Mouse (Mus musculus): ENCODE measurements around the gene Blvrb. TPM values are rescaled to one million over a fixed set of nuclear protein-coding genes. Genes with fewer than 3 reads are reported as not detected.

The Blvrb gene
- polyA plus RNA-seq, 1 experiment: 8.5 TPM

GRCm38 (mm10) chr7:27449256-27449862 is 1.6 kb downstream of the Blvrb start:
- Histone ChIP-seq H3K27me3 (ENCODE audit: control insufficient read depth, insufficient read depth, low read length) (no peaks in the 10 kb centered on the region), H3K4me1 (ENCODE audit: control insufficient read depth, insufficient read depth, low read length) (peaks cover 22% of the 10 kb centered on the region), H3K4me3 (ENCODE audit: control insufficient read depth, low read depth, low read length) (no peak overlapping the region), H3K36me3 (ENCODE audit: control insufficient read depth, insufficient read depth, low read length) (no peaks in the 10 kb centered on the region), H3K27ac (ENCODE audit: control insufficient read depth, insufficient read depth, low read depth, low read length) (no peak overlapping the region)
- TF ChIP-seq CTCF (IDR thresholded peaks at IDR 0.05; ENCODE audit: control insufficient read depth, insufficient read depth, insufficient replicate concordance, low read depth, low read length) (peak; percentile 40; the same call in 1 of the 2 replicates), POLR2A (IDR thresholded peaks at IDR 0.05; ENCODE audit: control insufficient read depth, low read depth, low read length) (no peak)

DNA sequence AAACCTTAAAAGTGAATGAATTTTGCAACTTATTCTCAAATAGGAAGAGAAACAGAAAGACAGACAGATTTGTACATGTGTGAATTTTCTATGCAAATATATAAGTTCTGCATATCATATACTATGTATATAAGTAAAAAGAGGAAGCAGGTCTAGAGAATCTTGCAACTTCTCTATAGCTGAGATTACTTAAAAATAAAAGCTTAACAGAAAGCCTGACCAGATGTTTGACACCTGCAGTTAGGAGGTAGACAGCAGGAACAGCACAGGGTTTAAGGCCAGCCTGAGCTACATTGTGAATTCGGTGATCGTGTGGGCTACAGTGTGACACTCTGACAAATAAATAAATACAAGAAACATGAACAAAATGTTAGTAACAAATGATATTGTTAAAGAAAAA is 3.6 kb downstream of the Blvrb start:
- Histone ChIP-seq H3K27ac (ENCODE audit: control insufficient read depth, insufficient read depth, low read depth, low read length) (no peak overlapping the region), H3K4me1 (ENCODE audit: control insufficient read depth, insufficient read depth, low read length) (peaks cover 16% of the 10 kb centered on the region), H3K27me3 (ENCODE audit: control insufficient read depth, insufficient read depth, low read length) (no peaks in the 10 kb centered on the region), H3K4me3 (ENCODE audit: control insufficient read depth, low read depth, low read length) (no peak overlapping the region), H3K36me3 (ENCODE audit: control insufficient read depth, insufficient read depth, low read length) (no peaks in the 10 kb centered on the region)
- TF ChIP-seq POLR2A (IDR thresholded peaks at IDR 0.05; ENCODE audit: control insufficient read depth, low read depth, low read length): no peak
- TF ChIP-seq CTCF (IDR thresholded peaks at IDR 0.05; ENCODE audit: control insufficient read depth, insufficient read depth, insufficient replicate concordance, low read depth, low read length): no peak

- TF ChIP-seq CTCF (IDR thresholded peaks at IDR 0.05; ENCODE audit: control insufficient read depth, insufficient read depth, insufficient replicate concordance, low read depth, low read length): no peak
- no peak for TF ChIP-seq POLR2A (IDR thresholded peaks at IDR 0.05; ENCODE audit: control insufficient read depth, low read depth, low read length)
- H3K4me1 ChIP-seq (ENCODE audit: control insufficient read depth, insufficient read depth, low read length): peaks cover 14% of the 10 kb centered on the region
- no peaks in the 10 kb centered on the region for H3K27me3 ChIP-seq (ENCODE audit: control insufficient read depth, insufficient read depth, low read length)
- no peak overlapping the region for H3K4me3 ChIP-seq (ENCODE audit: control insufficient read depth, low read depth, low read length)
- no peak overlapping the region for H3K27ac ChIP-seq (ENCODE audit: control insufficient read depth, insufficient read depth, low read depth, low read length)
- H3K36me3 ChIP-seq (ENCODE audit: control insufficient read depth, insufficient read depth, low read length): no peaks in the 10 kb centered on the region
These were observed 4.5 kb downstream of the Blvrb start for GRCm38 (mm10) chr7:27452206-27452770.

DNA sequence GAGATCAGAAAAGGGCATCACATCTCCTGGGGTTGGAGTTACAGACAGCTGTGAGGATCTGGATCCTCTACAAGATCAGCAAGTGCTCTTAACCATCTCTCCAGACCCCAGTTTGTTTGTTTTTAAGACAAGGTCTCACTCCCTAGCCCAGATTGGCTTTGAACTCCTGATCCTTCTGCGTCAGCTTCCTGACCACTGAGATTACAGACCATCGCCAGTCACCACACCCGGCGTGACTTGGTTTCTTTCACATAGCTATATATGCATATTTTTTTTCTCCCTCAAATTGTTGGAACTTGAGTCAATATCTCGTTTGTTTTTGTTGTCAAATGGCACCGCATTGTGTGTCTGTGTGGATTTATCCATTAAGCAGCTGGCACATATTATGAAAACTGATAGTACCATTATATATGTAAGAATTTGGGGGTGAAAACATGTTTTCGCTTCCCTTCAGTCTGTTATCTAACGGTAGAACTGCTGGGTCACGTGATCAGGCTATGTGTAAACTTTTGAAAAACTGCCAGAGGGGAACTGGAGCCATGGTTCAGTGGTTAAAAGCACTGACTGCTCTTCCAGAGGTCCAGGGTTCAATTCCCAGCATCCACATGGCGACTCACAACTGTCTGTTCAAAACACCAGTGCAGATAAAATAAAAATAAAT is 6.8 kb downstream of the Blvrb start:
- H3K27me3 ChIP-seq (ENCODE audit: control insufficient read depth, insufficient read depth, low read length): no peaks in the 10 kb centered on the region

DNA sequence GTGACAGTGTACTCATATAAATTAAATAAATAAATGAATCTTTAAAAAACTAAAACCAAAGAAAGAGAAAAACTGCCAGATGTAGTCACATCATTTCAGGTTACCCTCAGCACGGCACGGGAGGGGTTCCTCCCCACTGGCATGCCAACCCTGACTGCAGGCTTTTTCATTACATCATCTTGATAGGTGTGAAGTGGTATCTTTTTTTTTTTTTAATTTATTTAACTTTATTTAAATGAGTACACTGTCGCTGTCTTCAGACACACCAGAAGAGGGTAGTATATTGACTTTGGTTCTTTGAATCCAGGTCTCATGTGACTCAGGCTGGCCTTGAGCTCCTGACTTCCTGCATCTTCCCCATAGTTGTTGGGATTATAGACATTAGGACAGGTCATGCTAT is 7.5 kb downstream of the Blvrb start:
- no peaks in the 10 kb centered on the region for H3K36me3 ChIP-seq (ENCODE audit: control insufficient read depth, insufficient read depth, low read length)
- no peak overlapping the region for H3K4me3 ChIP-seq (ENCODE audit: control insufficient read depth, low read depth, low read length)
- H3K4me1 ChIP-seq (ENCODE audit: control insufficient read depth, insufficient read depth, low read length): peaks cover 3% of the 10 kb centered on the region
- no peaks in the 10 kb centered on the region for H3K27me3 ChIP-seq (ENCODE audit: control insufficient read depth, insufficient read depth, low read length)
- no peak overlapping the region for H3K27ac ChIP-seq (ENCODE audit: control insufficient read depth, insufficient read depth, low read depth, low read length)
- TF ChIP-seq POLR2A (IDR thresholded peaks at IDR 0.05; ENCODE audit: control insufficient read depth, low read depth, low read length) (no peak), CTCF (IDR thresholded peaks at IDR 0.05; ENCODE audit: control insufficient read depth, insufficient read depth, insufficient replicate concordance, low read depth, low read length) (no peak)

More for the DNA sequence above, 6.8 kb downstream of the Blvrb start:
- Histone ChIP-seq H3K4me1 (ENCODE audit: control insufficient read depth, insufficient read depth, low read length) (peaks cover 3% of the 10 kb centered on the region), H3K4me3 (ENCODE audit: control insufficient read depth, low read depth, low read length) (no peak overlapping the region), H3K27ac (ENCODE audit: control insufficient read depth, insufficient read depth, low read depth, low read length) (no peak overlapping the region), H3K36me3 (ENCODE audit: control insufficient read depth, insufficient read depth, low read length) (no peaks in the 10 kb centered on the region)
- TF ChIP-seq POLR2A (IDR thresholded peaks at IDR 0.05; ENCODE audit: control insufficient read depth, low read depth, low read length) (no peak), CTCF (IDR thresholded peaks at IDR 0.05; ENCODE audit: control insufficient read depth, insufficient read depth, insufficient replicate concordance, low read depth, low read length) (no peak)

DNA sequence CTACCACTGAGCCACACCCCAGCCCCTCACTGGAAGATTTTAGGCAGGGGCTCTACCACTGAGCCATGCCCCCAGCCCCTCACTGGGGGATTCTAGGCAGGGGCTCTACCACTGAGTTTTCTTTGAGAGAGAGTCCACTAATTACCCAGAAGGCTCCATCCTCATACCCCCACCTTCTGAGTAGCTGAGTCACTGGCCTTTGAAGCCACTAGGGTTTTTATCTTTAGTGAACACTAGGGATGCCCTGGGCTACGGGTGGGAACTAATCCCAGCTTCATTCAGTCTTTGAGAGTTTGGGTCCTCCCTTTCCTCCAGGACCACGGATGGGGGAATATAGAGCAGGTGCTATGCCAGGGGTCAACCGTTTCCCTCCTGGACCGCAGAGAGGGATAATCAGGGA is 10.8 kb downstream of the Blvrb start:
- H3K4me1 ChIP-seq (ENCODE audit: control insufficient read depth, insufficient read depth, low read length): peaks cover 2% of the 10 kb centered on the region
- no peak overlapping the region for H3K4me3 ChIP-seq (ENCODE audit: control insufficient read depth, low read depth, low read length)
- no peak overlapping the region for H3K27ac ChIP-seq (ENCODE audit: control insufficient read depth, insufficient read depth, low read depth, low read length)
- TF ChIP-seq CTCF (IDR thresholded peaks at IDR 0.05; ENCODE audit: control insufficient read depth, insufficient read depth, insufficient replicate concordance, low read depth, low read length): no peak
- TF ChIP-seq POLR2A (IDR thresholded peaks at IDR 0.05; ENCODE audit: control insufficient read depth, low read depth, low read length): no peak
- H3K27me3 ChIP-seq (ENCODE audit: control insufficient read depth, insufficient read depth, low read length): no peaks in the 10 kb centered on the region
- no peaks in the 10 kb centered on the region for H3K36me3 ChIP-seq (ENCODE audit: control insufficient read depth, insufficient read depth, low read length)

- no peaks in the 10 kb centered on the region for H3K27me3 ChIP-seq (ENCODE audit: control insufficient read depth, insufficient read depth, low read length)
- no peak overlapping the region for H3K27ac ChIP-seq (ENCODE audit: control insufficient read depth, insufficient read depth, low read depth, low read length)
- no peak overlapping the region for H3K4me3 ChIP-seq (ENCODE audit: control insufficient read depth, low read depth, low read length)
- peaks cover 2% of the 10 kb centered on the region for H3K4me1 ChIP-seq (ENCODE audit: control insufficient read depth, insufficient read depth, low read length)
- no peaks in the 10 kb centered on the region for H3K36me3 ChIP-seq (ENCODE audit: control insufficient read depth, insufficient read depth, low read length)
- TF ChIP-seq CTCF (IDR thresholded peaks at IDR 0.05; ENCODE audit: control insufficient read depth, insufficient read depth, insufficient replicate concordance, low read depth, low read length) (no peak), POLR2A (IDR thresholded peaks at IDR 0.05; ENCODE audit: control insufficient read depth, low read depth, low read length) (no peak)
These were observed 11.9 kb downstream of the Blvrb start for GRCm38 (mm10) chr7:27459640-27460039.
